Mouse (Mus musculus) right cerebral cortex, adult 18-20 months (tissue): Measurements from ENCODE around the gene Klk4.

Source experiments
- DNase-seq: peaks from one replicate; pipeline ENCODE4 v3.0.0; 2022; ENCODE audit warnings: mixed read lengths

Klk4 gene

DNA sequence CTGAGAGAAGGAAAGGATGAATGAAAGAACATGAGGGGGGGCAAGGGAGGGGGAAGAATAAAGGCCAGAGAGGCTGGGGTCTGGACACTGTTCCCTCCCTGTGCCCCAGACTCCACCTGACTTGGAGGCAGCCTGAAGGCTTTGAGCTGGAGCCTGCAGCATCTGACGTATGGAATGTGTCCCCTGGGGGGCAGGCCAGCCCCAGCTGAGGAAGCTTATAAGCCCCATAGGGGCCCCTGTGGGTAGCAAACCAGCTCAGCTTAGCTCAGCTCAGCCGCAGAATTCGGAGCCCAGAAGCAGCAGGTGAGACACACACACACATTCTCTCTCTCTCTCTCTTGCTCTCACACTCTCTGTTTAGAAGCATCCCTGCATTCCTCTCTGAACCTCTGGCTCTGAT is at the start of gene Klk4:
Gene Klk4, plus strand, starts transcription at position 249 of the 400 bp plus-strand sequence.
- no peak for DNase-seq

DNA sequence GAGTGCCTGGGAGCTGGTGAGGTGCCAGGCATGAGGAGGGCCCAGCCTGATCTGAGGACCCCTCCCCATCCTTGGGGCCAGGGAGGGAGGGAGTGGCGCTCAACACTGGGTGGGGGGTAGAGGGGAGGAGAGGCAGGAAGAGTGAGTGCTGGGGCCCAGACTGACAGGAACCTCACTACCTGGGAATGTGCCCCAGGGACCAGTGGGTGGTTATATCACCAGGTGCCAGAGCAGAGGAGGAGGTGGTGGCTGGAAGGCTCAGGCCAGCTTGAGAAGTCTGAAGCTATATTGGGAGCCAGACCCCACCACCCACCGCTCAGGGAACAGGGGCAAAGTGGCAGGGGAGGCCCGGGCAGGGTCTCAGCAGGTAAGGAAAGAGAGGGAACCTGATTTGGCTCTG is 39.3 kb upstream of the Klk4 start, which contains the start of gene Klk5:
Gene Klk5, plus strand, starts transcription at position 271 of the 400 bp plus-strand sequence.
- no peak for DNase-seq

DNA sequence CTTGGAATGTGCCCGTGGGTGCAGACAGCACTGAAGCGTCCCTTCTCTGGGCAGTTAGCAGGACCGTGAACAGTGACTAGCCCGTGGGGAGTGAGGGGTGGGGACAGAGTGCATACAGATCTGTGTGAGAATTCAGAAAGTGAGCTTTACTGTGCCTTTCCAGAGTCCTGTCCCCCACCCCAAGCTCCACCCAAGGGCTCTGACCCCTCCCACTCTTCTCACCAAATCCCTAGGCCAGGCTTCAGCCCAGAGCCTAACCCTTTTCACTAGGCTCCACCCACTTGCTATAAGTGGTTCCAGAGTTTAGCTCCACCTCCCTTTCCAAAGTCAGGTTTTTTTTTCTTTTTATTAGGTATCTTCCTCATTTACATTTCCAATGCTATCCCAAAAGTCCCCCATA is 37.2 kb upstream of the Klk4 start:
- no peak for DNase-seq

DNA sequence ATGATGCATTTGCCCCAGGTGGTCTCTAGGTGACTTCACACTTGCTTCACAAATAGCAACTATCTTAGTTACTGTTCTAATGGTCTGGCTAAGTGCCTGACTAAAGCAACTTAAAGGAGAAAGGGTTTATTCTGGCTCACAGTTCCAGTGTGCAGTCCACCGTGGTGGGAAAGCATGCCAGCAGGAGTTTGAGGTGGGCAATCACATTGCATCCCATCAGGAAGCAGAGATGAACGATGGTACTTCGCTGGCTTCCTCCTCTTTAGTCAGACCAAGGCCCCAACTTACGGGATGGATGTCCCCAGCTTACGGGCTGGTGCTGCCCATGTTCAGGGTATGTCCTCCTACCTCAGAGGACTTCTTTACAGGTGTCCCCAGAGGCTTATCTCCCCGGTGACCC is 29.3 kb upstream of the Klk4 start:
- DNase-seq = no peak

DNA sequence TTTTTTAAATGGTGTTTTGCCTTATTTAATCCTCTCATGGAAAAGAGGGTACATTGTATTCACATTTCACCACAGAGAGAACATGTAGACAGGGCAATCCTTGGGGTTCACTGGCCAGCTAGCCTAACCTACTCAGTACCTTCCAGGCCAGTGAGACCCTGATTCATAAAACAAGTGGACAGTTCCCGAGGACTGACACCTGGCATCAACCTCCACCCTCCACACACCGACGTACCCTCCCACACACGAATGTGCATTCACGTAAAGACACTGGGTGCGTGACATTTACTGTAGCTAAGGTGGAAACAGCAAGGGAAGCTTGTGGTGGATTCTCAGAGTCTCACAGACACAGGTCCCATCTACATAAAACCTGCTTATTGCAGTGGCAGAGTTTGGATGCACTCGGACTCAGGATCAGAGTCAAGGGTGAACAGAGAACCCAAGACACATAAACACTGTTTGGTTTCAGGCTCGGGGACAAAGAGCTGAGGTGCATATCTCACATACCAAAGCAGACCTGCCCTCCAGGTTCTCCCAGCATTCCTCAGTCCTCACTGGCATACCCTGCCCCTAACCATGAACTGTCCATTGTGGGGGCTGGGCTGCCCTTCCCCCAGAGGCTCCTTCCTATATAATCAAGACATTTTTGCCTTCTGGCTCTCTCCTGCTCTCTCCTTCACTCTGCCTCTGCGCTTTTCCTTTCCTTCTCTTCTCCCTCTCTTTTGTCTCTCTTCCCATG is 26.1 kb upstream of the Klk4 start:
- DNase-seq = no peak

DNA sequence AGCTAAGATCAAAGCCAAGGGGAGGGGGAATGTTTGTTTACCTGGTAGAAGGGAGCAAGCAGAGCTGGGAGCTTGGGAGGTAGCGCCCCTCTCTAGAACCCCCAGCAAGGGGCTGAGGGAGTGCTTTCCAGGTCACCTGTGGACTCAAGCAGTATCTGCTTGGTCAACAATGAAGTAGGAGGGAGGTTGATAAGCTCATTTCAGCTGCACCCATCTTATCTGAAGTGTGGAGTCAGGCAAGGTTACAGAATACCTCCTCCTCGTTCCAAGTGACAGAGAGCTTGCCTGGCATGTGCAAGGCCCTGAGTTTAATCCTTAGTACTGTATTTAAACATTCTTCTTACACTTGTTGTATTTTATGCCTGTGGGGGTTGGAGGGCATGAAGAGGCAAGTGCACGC is 25.3 kb upstream of the Klk4 start:
- no peak for DNase-seq

DNA sequence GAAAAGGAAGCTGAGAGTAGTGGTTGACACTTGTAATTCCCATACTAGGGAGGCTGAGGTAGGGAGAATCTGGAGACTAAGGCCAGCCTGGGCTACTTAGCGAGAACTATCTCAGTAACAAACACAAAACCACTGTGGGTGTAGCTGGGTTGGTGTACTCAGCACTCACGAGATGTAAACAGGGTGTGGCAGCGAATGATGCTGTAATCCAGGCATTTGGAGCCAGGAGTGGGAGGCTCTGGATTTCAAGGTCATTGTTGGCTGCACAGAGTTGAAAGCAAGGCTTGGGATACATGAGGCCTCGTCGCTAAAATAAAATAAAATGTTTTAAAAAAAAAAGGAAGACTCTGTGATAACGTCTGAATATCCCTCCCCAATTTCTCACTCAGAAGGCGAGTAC is 24.7 kb upstream of the Klk4 start:
- DNase-seq = no peak

DNA sequence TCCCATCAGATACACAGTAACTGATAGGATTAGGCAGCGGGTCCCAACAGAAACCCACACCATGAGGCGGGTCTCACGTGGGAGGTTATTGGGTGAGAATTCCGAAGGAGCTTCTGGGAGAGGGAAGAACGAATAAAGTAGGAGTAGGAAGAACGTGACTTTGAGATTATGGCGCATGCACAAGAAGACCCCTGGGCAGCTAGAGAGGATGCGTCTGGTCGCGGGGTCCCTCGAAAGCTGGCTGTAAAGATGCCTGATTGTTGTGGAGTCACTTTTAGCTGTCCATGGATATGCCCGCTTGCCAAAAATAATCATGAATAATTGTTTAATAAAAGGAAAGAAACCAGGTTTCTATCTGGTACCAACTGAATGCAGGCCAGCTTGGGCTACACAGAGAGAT is 23.5 kb upstream of the Klk4 start:
- DNase-seq = no peak

DNA sequence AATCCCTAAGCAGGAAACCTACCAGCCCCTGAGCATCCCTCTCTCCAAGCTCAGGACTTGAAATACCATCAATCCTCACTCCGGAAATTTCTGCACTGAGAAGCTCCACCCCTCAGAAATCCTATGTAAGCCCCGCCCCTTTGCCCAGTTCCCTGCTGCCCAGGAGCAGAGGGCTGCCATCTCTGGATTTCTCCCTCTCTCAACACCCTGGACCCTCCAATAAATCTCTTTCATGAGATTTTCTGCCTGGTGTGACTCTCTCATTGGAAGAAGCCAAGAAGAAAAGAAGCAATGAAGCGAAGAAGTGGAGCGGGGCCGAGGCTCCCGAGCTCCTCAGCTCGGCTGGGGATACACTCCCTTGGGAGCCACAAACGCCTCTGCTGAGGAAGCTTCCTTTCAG is 20.5 kb upstream of the Klk4 start:
- no peak for DNase-seq

DNA sequence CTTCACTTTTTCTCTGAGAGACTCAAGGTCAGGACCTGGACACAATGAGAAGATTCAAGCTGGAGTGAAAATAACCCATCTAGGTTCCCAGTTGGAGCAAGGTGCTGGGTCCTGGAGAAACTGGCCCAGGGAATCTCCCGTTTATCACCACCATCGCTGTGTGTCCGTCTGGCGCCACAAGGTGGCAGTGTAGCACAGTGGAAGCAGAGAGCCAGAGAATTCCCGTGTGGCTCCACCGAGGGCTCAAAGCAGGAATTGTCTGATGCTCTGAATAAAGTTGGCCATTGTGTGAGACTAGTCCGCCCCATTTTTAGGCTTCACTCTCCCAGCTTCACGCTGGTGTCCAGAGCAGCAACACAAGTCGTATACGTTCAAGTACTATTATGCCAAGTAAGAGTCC is 7.7 kb upstream of the Klk4 start:
- peak; percentile 64 for DNase-seq

DNA sequence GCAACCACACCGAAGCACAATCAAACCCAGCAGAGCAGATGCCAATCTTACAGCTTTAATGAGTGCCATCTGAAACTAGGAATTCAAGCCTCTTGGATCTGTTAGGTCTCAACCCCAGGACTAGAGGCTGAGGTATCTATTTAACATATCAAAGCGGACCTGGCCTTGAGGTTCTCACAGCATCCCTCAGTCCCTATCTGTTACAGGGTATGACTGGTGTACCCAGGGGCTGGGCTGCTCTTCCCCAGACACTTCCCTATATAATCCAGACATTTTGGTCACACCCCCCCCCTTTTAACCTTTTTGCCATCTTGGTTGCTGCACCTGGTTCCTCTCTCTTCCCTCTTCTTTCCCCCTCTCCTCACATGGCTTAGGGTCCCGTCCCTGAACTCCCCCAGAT is 7.3 kb upstream of the Klk4 start:
- no peak for DNase-seq

DNA sequence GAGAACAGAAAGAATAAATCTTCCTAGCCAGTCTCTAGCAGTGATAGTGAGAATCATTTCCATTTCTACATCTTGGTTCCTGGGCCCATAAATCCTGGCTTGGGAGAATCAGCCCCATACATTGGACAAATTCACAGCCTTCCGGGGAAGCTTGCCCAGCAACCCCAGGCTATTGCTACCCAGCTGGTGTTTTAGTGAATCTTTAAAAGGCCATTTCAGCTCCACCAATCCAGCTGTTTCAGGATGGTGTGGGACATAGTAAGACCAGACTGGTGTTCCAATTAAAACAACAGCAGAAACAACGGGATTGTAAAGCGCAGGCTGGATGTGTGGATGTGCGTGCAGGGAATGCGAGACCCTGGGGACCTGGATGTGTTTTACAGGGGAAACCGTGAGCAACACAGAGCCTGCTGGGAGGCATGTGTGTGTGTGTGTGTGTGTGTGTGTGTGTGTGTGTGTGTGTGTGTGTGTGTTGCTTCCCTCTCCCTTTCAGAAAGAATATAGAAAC is 6.0 kb upstream of the Klk4 start:
- DNase-seq = no peak

DNA sequence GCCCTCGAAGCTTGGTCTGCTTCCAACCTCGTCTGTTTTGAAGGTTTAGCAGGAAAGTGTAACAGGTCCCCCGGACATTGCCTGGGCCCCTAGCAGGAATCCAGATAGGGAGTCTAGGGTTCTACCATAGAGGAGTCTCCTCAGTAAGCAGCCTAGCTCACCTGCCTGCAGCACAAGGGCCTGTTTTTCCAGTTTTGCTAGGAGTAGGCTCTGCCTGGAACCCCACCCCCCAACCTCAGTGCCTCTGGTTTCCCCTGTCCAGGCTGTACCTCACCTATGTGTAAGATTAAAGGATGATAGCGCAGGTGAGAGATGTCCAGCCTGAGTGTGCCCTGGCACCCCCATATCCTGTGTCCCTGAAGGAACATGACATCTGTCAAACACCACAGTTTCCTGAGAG is 4.5 kb upstream of the Klk4 start:
- DNase-seq = no peak

DNA sequence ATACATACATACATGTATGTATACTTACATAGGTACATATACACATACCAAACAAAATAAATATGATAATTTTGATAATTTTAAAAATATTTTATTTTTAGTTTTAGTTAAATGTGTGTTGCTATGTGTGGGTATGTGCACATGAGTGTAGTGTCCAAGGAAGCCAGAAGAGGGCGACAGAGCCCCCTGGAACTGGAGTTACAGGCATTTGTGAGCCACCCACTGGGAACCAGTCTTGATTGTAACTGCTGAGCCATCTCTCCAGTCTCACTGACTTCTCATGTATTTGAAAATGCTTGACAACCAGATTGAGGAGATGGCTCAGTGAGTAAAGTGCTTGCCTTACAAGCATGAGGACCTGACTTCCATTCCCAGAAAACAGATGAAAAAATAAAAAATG is 2.7 kb upstream of the Klk4 start:
- DNase-seq = no peak

DNA sequence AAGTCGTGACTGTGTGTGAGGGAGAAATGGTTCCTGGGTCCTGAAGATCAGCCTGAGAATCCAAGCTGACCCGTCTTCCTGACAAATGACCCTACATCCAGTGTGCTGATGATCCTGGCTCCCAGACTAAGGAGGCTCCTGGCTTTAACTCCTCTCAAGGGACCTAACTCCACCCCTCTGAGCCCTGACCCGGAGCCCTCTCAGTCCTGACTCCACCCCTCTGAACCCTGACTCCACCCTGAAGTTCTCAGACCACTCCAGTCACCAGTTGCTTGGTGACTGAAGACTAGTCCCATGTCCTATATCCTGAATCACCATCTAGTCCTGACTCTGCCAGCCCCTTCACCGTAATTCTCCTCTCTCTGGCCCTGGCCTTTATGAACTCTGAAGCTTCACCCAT is 1.4 kb downstream of the Klk4 start:
- no peak for DNase-seq

DNA sequence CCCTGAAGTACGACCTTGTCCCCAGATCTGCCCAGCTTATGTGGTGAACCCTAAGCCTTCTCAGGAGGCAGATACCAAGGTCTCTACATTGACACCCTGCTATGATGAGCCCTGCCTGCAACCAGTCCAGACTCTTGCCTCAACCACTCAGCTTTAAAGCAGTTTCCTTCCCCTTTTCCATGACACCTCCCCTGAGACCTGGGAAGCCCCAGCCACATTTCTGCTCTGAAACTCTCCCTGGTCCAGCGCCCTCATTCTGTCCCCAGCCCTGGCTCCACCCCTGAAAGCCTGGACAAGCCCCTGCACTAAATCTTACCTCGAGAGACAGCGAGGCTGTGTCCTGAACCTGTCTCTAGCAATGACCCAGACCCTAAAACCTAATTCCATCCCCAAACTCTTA is 1.9 kb downstream of the Klk4 start:
- no peak for DNase-seq

DNA sequence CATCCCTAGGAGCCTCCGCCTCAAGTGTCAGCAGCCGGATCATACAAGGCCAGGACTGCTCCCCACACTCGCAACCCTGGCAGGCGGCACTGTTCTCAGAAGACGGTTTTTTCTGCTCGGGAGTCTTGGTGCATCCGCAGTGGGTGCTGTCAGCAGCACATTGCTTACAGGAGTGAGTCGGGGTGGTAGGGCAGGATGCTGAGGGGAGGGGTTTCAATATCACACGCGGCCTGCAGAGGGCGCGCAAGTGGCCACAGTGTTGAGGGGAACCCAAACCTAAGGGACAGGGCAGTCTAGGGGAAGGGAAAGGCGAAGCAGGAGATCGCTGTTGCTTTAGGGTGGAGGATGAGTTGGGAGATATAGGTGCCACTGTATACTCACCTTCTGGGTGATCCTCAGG is 2.6 kb downstream of the Klk4 start:
- DNase-seq = peak; percentile 38

DNA sequence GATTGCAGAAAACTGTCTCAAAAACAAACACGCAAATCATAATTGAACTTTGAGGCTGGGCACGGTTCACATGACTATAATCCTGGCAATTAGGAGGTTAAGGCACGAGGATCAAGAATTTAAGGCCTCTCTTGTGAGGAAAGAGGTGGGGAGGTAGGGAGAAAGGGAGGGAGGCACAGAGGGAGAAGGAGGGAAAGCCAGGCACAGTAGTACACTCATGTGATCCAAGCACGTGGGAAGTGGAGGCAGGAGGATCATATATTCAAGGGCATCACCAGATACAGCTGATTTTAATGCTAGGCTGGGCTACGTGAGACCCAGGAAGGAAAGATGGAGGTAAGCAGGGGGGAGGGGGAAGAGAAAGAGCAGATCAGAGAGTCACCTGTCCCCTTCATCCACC is 10.4 kb downstream of the Klk4 start:
- DNase-seq = no peak

DNA sequence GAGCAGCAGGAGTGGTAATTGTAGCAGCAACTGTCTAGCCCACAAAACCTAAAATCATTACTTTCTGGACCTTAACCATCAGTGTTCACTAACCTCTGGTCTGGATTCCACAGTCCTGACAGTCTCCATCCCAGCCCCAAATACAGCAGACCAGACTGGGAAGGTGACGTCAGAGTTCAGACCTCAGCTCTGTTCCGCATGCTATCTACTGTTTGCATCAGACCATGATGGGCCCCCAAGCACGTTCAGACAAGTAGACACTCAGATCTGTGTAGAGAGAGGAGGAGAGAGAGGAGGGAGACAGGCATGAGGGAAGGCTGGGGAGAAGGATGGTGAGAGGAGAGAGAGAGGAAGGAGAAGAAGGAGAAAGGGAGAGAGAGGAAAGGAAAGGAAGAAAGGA is 10.8 kb downstream of the Klk4 start:
- DNase-seq = no peak

DNA sequence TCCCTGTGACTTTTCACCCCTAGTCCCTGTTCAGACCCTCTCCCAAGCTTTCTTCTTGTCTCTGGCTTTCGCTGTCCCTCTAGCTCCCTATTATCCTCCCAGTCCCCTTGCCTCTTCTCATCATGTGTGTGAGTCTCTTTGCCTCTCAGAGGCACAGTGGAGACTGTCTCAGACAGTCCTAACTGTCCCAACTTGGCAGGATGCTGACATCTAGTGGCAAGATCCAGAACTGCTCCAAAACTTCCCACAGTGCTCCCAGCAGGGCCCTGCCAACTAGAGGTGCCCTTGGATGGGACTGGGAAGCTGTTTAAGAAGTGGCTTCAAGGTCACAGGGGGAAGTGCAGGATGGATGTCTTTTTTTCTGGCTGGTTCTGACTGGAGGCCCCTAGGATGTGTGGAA is 13.9 kb downstream of the Klk4 start:
- DNase-seq = peak; percentile 82

DNA sequence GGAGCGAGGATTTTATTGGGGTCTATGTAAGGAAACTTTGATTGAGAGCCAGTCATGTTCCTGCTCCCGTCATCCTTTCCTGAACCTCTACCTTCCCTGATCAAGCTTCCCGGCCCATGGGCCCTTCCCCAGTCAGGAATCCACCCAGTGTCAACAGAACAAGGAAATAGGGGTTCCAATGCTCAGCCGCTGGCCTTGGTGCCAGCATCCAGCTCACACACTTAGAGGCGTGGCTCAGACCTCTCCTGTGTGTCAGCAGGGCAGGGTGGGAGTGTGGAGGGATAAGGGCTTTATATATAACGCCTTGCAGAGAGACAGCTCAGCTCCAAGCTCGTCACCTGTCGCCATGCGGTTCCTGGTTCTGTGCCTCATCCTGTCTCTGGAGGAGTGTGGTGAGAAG is 33.9 kb downstream of the Klk4 start:
- DNase-seq = no peak

DNA sequence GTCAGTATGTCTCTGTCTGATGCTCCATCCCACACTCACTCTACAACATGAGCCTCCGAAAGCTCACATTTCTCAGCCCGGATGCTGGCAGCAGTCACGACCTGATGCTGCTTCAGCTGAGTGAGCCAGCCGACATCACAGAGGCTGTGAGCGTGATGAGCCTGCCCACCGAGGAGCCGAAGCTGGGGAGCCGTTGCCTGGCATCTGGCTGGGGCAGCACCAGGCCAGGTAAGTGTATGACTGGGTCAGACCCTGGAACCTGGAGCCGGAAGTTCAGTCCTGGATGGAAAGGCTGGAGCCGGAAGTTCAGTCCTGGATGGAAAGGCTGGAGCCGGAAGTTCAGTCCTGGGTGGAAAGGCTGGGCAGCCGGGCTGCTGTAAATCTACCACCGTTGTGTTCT is 37.5 kb downstream of the Klk4 start:
- no peak for DNase-seq

DNA sequence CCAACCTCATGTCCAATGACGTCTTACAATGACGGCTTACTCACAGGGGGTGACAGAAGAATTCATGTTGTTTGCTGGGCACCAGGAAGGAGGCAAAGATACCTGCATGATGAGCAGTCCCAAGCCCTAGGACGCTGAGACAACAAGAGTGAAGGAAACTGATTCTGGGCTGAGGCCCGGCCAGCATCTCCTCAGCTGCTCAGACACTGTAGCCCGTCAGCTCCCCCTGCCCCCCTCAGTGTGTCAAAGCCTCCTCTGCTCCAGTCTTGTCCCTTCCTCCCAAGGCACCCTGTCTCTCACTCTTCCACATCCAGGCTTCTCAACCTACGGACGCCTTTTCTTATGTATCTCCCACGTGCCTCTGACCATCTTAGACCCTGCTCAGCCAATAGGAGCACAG is 37.9 kb downstream of the Klk4 start:
- DNase-seq = no peak

DNA sequence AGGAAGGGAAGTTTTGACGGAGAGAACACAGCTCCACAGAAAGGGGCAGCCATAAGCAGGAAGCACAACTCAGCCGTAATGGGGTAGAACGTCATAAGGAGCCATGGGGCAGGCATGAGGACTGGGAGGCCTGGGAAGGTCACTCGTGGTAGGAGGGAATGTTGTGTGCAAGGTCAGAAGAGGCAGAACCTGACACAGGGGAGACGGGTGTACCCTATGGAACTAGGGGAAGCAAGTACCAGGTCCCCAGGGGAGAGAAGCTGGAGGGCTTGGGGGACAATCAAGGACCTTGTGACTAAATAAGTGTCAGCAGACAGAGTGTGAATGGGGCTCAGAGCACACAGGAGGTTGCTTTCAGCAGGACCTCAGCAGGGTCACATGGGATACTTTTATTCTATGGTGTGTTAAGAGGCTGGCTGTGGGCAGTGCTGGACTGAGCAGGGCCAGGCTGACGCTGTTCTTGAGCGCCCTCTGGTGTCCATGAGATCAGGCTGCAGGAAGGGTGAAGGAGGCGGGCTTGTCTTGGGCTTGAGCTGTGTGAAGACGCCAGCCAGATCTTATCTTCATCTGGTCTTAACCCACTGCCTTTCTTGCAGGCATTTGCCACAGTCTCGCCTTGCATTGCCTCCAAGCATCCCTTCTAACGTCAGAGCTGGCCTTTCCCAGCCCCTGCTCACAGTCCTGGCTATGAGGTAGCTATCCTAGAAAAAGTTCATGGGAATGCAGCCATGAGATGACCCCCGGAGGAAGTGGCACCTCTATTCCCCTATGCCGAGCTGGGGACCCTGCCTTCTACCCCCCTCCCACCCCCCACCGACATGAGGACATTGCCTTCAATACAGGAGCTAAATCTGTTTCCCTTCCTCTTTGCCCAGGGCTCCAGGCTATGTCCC is 38.8 kb downstream of the Klk4 start:
- DNase-seq = peak; percentile 75
